Mouse (Mus musculus): Measurements from ENCODE around the gene Abca5. TPM values are rescaled to one million over a fixed set of nuclear protein-coding genes. Genes with fewer than 3 reads are reported as not detected.
A peak's percentile ranks its signal among the peaks of the same experiment; 100 is the strongest.

Gene Abca5
- polyA plus RNA-seq, 1 experiment from 2014 or later: 7.4 TPM

- no peaks in the 10 kb centered on the region for H3K9me3 ChIP-seq
- H3K4me1 ChIP-seq: no peaks in the 10 kb centered on the region
- WGBS: 74% methylated on average over 3 of the region's 3 CpGs
- no peak overlapping the region for H3K9ac ChIP-seq (replicated peaks)
- no peak overlapping the region for H3K4me2 ChIP-seq (replicated peaks)
- ATAC-seq (replicated peaks): no peak
- no peaks in the 10 kb centered on the region for H3K36me3 ChIP-seq
- H3K27ac ChIP-seq (replicated peaks): no peak overlapping the region
- no peaks in the 10 kb centered on the region for H3K27me3 ChIP-seq
- no peak overlapping the region for H3K4me3 ChIP-seq
Observed at GRCm38 (mm10) chr11:110252256-110252655, 85.3 kb downstream of the Abca5 start.

GRCm38 (mm10) chr11:110251534-110251933 lies 86.0 kb downstream of the Abca5 start, which contains the start of gene Abca6:
TSS of gene Abca6 (minus strand) at chr11:110251776.
- ATAC-seq (replicated peaks): no peak
- H3K4me3 ChIP-seq: peak within 1 kb of the TSS; percentile 24
- no peaks in the 10 kb centered on the region for H3K9me3 ChIP-seq
- H3K4me2 ChIP-seq (replicated peaks): peak within 1 kb of the TSS; percentile 37
- 20% methylated on average over 8 of the region's 8 CpGs for WGBS
- no peaks in the 10 kb centered on the region for H3K4me1 ChIP-seq
- no peak within 1 kb of the TSS for H3K27ac ChIP-seq (replicated peaks)
- no peaks in the 10 kb centered on the region for H3K36me3 ChIP-seq
- no peak within 1 kb of the TSS for H3K9ac ChIP-seq (replicated peaks)
- H3K27me3 ChIP-seq: no peaks in the 10 kb centered on the region

- ATAC-seq (replicated peaks): no peak
- 94% methylated on average over 10 of the region's 10 CpGs for WGBS
- Histone ChIP-seq H3K4me2 (replicated peaks) (no peak overlapping the region), H3K27me3 (no peaks in the 10 kb centered on the region), H3K36me3 (no peaks in the 10 kb centered on the region), H3K9me3 (no peaks in the 10 kb centered on the region), H3K4me1 (no peaks in the 10 kb centered on the region), H3K4me3 (no peak overlapping the region), H3K27ac (replicated peaks) (no peak overlapping the region), H3K9ac (replicated peaks) (no peak overlapping the region)
Observed at GRCm38 (mm10) chr11:110244730-110245129, 92.8 kb downstream of the Abca5 start.

GRCm38 (mm10) chr11:110237466-110237865 lies 100.0 kb downstream of the Abca5 start:
- Histone ChIP-seq H3K9ac (replicated peaks) (no peak overlapping the region), H3K36me3 (no peaks in the 10 kb centered on the region), H3K9me3 (no peaks in the 10 kb centered on the region), H3K4me2 (replicated peaks) (no peak overlapping the region), H3K4me1 (no peaks in the 10 kb centered on the region), H3K27ac (replicated peaks) (no peak overlapping the region), H3K27me3 (no peaks in the 10 kb centered on the region), H3K4me3 (no peak overlapping the region)
- no peak for ATAC-seq (replicated peaks)
- WGBS: 98% methylated on average over 2 of the region's 2 CpGs

GRCm38 (mm10) chr11:110232975-110233374 lies 104.5 kb downstream of the Abca5 start:
- no peak for ATAC-seq (replicated peaks)
- Histone ChIP-seq H3K27ac (replicated peaks) (no peak overlapping the region), H3K27me3 (no peaks in the 10 kb centered on the region), H3K9me3 (no peaks in the 10 kb centered on the region), H3K4me1 (no peaks in the 10 kb centered on the region), H3K4me2 (replicated peaks) (no peak overlapping the region), H3K4me3 (no peak overlapping the region), H3K9ac (replicated peaks) (no peak overlapping the region), H3K36me3 (no peaks in the 10 kb centered on the region)

Other genes with a start within 250 kb of the Abca5 start
- 1.00 and 2.7 TPM in 2 replicates for gene Abca8a, start 241.7 kb downstream of the Abca5 start, polyA plus RNA-seq (2015; fragmentation: Nextera tagmentation; extraction: Ambion mirVana)
- 2.2 TPM in 2 replicates for gene Abca9, start 169.5 kb downstream of the Abca5 start, polyA plus RNA-seq (2015; fragmentation: Nextera tagmentation; extraction: Ambion mirVana)
- gene Abca6, start 85.9 kb downstream of the Abca5 start, polyA plus RNA-seq (2015; fragmentation: Nextera tagmentation; extraction: Ambion mirVana): 0.24 and 0.36 TPM in 2 replicates
- gene Map2k6, start 61.4 kb upstream of the Abca5 start, polyA plus RNA-seq (2015; fragmentation: Nextera tagmentation; extraction: Ambion mirVana): 52.9 and 53.8 TPM in 2 replicates